Mouse (Mus musculus): ENCODE results near the gene Atp13a3. TPM values are rescaled to one million over a fixed set of nuclear protein-coding genes. Genes with fewer than 3 reads are reported as not detected.

Gene Atp13a3
- polyA plus RNA-seq, 1 experiment from 2014 or later = 7.0 TPM

Other genes with a start within 250 kb of the Atp13a3 start
- not detected in 2 replicates for gene Cpn2, start 138.5 kb downstream of the Atp13a3 start, polyA plus RNA-seq (2016; fragmentation: Nextera tagmentation; extraction: Ambion mirVana)
- gene Lrrc15, start 122.7 kb downstream of the Atp13a3 start, polyA plus RNA-seq (2016; fragmentation: Nextera tagmentation; extraction: Ambion mirVana) = 0.24 and 1.2 TPM in 2 replicates
- 1.7 and 1.8 TPM in 2 replicates for gene Gp5, start 95.2 kb downstream of the Atp13a3 start, polyA plus RNA-seq (2016; fragmentation: Nextera tagmentation; extraction: Ambion mirVana)
- gene Tmem44, start 144.9 kb upstream of the Atp13a3 start, polyA plus RNA-seq (2016; fragmentation: Nextera tagmentation; extraction: Ambion mirVana) = 22.8 and 39.3 TPM in 2 replicates
- 74.5 and 78.5 TPM in 2 replicates for gene Lsg1, start 181.6 kb upstream of the Atp13a3 start, polyA plus RNA-seq (2016; fragmentation: Nextera tagmentation; extraction: Ambion mirVana)
- 15.5 and 16.6 TPM in 2 replicates for gene Fam43a, start 193.7 kb upstream of the Atp13a3 start, polyA plus RNA-seq (2016; fragmentation: Nextera tagmentation; extraction: Ambion mirVana)